Comparison of ENCODE assay signal across 14 mouse cellular contexts in the genomic region with DNA sequence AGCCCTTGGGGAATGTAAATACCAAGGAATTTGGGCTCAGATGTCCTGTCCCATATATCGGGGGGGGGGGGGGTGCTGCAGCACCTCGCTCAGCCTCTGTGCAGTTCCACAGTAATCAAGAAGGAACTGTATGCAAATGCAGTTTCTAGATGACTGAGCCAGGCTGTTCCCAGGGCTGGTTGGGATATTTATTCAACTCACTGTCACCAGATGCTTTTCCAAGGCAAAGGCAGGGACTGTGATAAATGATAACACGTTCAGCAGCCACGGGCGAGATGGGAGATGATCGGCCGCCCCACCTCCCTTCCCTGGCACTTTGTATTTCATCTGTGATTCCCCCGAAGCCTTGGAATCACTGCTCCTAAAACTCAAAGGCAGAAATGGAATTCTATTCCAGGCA.
DNase-seq lines count a peak whose midpoint lies in the region; ATAC-seq lines count a peak whose summit lies in the region.
"Had no signal": no experiment of that assay in that cellular context is flagged by ENCODE, and none has a peak within 500 bp of the region (broad histone marks: within the 10 kb centered on the region; RNA-seq: fewer than 3 reads in every experiment).

No protein-coding gene starts in this region.

- peaks cover 14% of the 10 kb centered on the region for H3K4me1 ChIP-seq in hindbrain, embryonic 11.5 days (replicated peaks; ENCODE audit: control insufficient read depth, insufficient read depth, low read length)
- H3K4me1 ChIP-seq in neural tube, embryonic 12.5 days = peaks cover 71% of the 10 kb centered on the region
- H3K4me1 ChIP-seq: limb, embryonic 13.5 days; stomach, embryonic 15.5 days had no signal

- H3K27ac ChIP-seq in hindbrain, embryonic 11.5 days (ENCODE audit: low read depth, low read length) = peak overlapping the region; percentile 70
- H3K27ac ChIP-seq in neural tube, embryonic 12.5 days = peak overlapping the region; percentile 46
- H3K27ac ChIP-seq: intestine, embryonic 15.5 days; limb, embryonic 13.5 days; stomach, embryonic 15.5 days had no signal

- 36% methylated on average over 8 of the region's 8 CpGs for WGBS in hindbrain, embryonic 11.5 days
- 27% methylated on average over 8 of the region's 8 CpGs for WGBS in neural tube, embryonic 12.5 days

- H3K27me3 ChIP-seq in hindbrain, embryonic 11.5 days (ENCODE audit: control insufficient read depth, insufficient read depth, low read length) = no peaks in the 10 kb centered on the region
- H3K27me3 ChIP-seq in neural tube, embryonic 12.5 days (replicated peaks) = no peaks in the 10 kb centered on the region
- H3K27me3 ChIP-seq: intestine, embryonic 15.5 days; stomach, embryonic 15.5 days had no signal

- 0 out of 2 replicates have a peak overlapping the region, but pooled peaks have one; percentile 6 for H3K4me2 ChIP-seq in hindbrain, embryonic 11.5 days (replicated peaks; ENCODE audit: low read depth, low read length)
- peak overlapping the region; percentile 38 for H3K4me2 ChIP-seq in neural tube, embryonic 12.5 days (replicated peaks)
- H3K4me2 ChIP-seq: intestine, embryonic 15.5 days; limb, embryonic 13.5 days; stomach, embryonic 15.5 days had no signal

- no peaks in the 10 kb centered on the region for H3K36me3 ChIP-seq in hindbrain, embryonic 11.5 days (ENCODE audit: control insufficient read depth, insufficient read depth, low read length)
- H3K36me3 ChIP-seq in neural tube, embryonic 12.5 days = no peaks in the 10 kb centered on the region
- H3K36me3 ChIP-seq: G1E; intestine, embryonic 15.5 days; limb, embryonic 13.5 days; stomach, embryonic 15.5 days had no signal

- no peak overlapping the region for H3K4me3 ChIP-seq in hindbrain, embryonic 11.5 days (ENCODE audit: low read depth, low read length)
- no peak overlapping the region for H3K4me3 ChIP-seq in neural tube, embryonic 12.5 days
- H3K4me3 ChIP-seq: intestine, embryonic 15.5 days; limb, embryonic 13.5 days; stomach, embryonic 15.5 days had no signal

- no peaks in the 10 kb centered on the region for H3K9me3 ChIP-seq in hindbrain, embryonic 11.5 days (ENCODE audit: control insufficient read depth, low read length)
- no peaks in the 10 kb centered on the region for H3K9me3 ChIP-seq in neural tube, embryonic 12.5 days
- H3K9me3 ChIP-seq: intestine, embryonic 15.5 days; limb, embryonic 13.5 days; stomach, embryonic 15.5 days had no signal

- intact Hi-C loops in left cerebral cortex, postnatal 25 days (cut with DNase I) = no loop called here
- intact Hi-C loops in left cerebral cortex, postnatal 36 days (cut with DNase I) = no loop called here

- ATAC-seq in frontal cortex, adult (ENCODE audit: low TSS enrichment) = peak; percentile 66
- peak; percentile 61 for ATAC-seq in hindbrain, embryonic 11.5 days (ENCODE audit: low FRiP score)
- peak; percentile 10; the same call in 1 of the 2 replicates for ATAC-seq in neural tube, embryonic 12.5 days (ENCODE audit: low FRiP score, low read depth)
- ATAC-seq: intestine, embryonic 15.5 days had no signal

- no peak for DNase-seq in frontal cortex, postnatal 25 days (ENCODE audit: low spot score in 2 of 2)
- peak; percentile 40 to 60 for DNase-seq in left cerebral cortex, postnatal 25 days (ENCODE audit: low spot score in 2 of 2)
- no peak for DNase-seq in left cerebral cortex, postnatal 36 days (ENCODE audit: low spot score in 2 of 2)
- no peak for DNase-seq in hindbrain, embryonic 11.5 days (ENCODE audit: low spot score)
- no peak for DNase-seq in cerebellum, postnatal 36 days
- no peak for DNase-seq in urinary bladder, postnatal 36 days (ENCODE audit: low spot score in 2 of 2)
- DNase-seq: gastrocnemius, postnatal 25 days; lung, postnatal 10 days had no signal

- H3K9ac ChIP-seq in hindbrain, embryonic 11.5 days (ENCODE audit: low read depth, low read length) = peak overlapping the region; percentile 1; the same call in 1 of the 2 replicates
- no peak overlapping the region for H3K9ac ChIP-seq in neural tube, embryonic 12.5 days
- H3K9ac ChIP-seq: intestine, embryonic 15.5 days; limb, embryonic 13.5 days; stomach, embryonic 15.5 days had no signal

Comparison
In these comparisons a context has a peak if more than half of its experiments do, and no peak if none do; other contexts are left out.
1. DNase-seq: peak in left cerebral cortex, postnatal 25 days (2 of 2); none in frontal cortex, postnatal 25 days (0 of 2), left cerebral cortex, postnatal 36 days (0 of 2), hindbrain, embryonic 11.5 days (single experiment), cerebellum, postnatal 36 days (0 of 2) and urinary bladder, postnatal 36 days (0 of 2).
2. ATAC-seq: peak in every context shown above with its lines; median percentile 66 in frontal cortex, adult; 61 in hindbrain, embryonic 11.5 days; 10 in neural tube, embryonic 12.5 days.